Mouse (Mus musculus) neural tube, embryonic 12.5 days (tissue): Measurements from ENCODE around the gene Lrrtm4. TPM values are rescaled to one million over a fixed set of nuclear protein-coding genes. Genes with fewer than 3 reads are reported as not detected.

ENCODE experiments used
- ATAC-seq: fragments of 200-750 bp; cut with Nextera tagmentation; 2 replicates; pipeline ENCODE4 v1.8.0; 2017; ENCODE audit warnings: low read depth, mild to moderate bottlenecking, moderate TSS enrichment, moderate library complexity; ENCODE audit not compliant: low FRiP score
- H3K27ac ChIP-seq: fragments of 300-500 bp; sonication (generic); 2 replicates; pipeline ENCODE4 v1.5.1; 2016
- H3K27me3 ChIP-seq: fragments of 300-500 bp; sonication (generic); replicated peaks from 2 replicates; pipeline ENCODE4 v1.6.1; 2016; ENCODE audit warnings: mild to moderate bottlenecking
- H3K36me3 ChIP-seq: fragments of 300-500 bp; sonication (generic); 2 replicates; pipeline ENCODE4 v1.6.1; 2016; ENCODE audit warnings: mild to moderate bottlenecking
- H3K4me1 ChIP-seq: fragments of 300-500 bp; sonication (generic); 2 replicates; pipeline ENCODE4 v1.6.1; 2016
- H3K4me2 ChIP-seq: fragments of 300-500 bp; sonication (generic); replicated peaks from 2 replicates; pipeline ENCODE4 v1.6.1; 2016; ENCODE audit warnings: mild to moderate bottlenecking
- H3K4me3 ChIP-seq: fragments of 300-500 bp; sonication (generic); 2 replicates; pipeline ENCODE4 v1.5.1; 2016
- H3K9ac ChIP-seq: fragments of 300-500 bp; sonication (generic); 2 replicates; pipeline ENCODE4 v1.6.1; 2016; ENCODE audit warnings: mild to moderate bottlenecking
- H3K9me3 ChIP-seq: fragments of 300-500 bp; sonication (generic); 2 replicates; pipeline ENCODE4 v1.6.1; 2016; ENCODE audit warnings: mild to moderate bottlenecking
- WGBS: fragments of 180-500 bp; shearing (Covaris S2); methylation state at CpG from one replicate; pipeline ENCODE4 v1.1.7; 2016; 5-methylcytosine and 5-hydroxymethylcytosine counted together
- polyA plus RNA-seq: library from polyadenylated mRNA; unstranded; fragments of >200 nt; fragmentation: Nextera tagmentation; extraction: Ambion mirVana; gene quantifications from 2 replicates; pipeline ENCODE4 v1.2.1, GENCODE M21; 2016

Gene Lrrtm4
- polyA plus RNA-seq, 1 experiment from 2014 or later: 6.3 TPM

DNA sequence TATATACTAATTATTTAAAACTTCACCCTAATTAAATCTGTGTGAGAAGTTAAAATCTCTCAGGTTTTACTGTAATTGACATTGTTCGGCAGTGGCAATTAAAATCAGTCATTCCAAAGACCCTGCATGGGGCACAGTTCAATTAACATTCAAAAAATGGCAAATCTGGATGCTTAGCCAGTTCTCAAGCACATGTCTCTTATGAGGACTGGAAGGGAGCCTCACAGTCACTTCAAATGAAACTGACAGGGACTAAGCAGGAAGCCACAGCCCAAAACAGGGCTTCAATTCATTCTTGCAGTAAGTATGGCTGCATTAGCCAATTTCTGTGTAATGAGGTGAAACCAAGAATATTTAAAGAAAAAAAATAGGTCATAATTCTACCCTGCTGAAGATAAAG is 333.6 kb downstream of the Lrrtm4 start:
- H3K27ac ChIP-seq: no peak overlapping the region
- WGBS: 85% methylated on average over 1 of the region's 1 CpGs
- no peak overlapping the region for H3K4me2 ChIP-seq
- no peak overlapping the region for H3K9ac ChIP-seq
- H3K4me3 ChIP-seq: no peak overlapping the region
- no peaks in the 10 kb centered on the region for H3K36me3 ChIP-seq
- no peaks in the 10 kb centered on the region for H3K27me3 ChIP-seq
- no peaks in the 10 kb centered on the region for H3K9me3 ChIP-seq
- no peak for ATAC-seq
- no peaks in the 10 kb centered on the region for H3K4me1 ChIP-seq

- no peak overlapping the region for H3K4me3 ChIP-seq
- no peaks in the 10 kb centered on the region for H3K9me3 ChIP-seq
- 91% methylated on average over 1 of the region's 1 CpGs for WGBS
- H3K27me3 ChIP-seq: no peaks in the 10 kb centered on the region
- no peak overlapping the region for H3K27ac ChIP-seq
- H3K4me2 ChIP-seq: no peak overlapping the region
- ATAC-seq: no peak
- no peaks in the 10 kb centered on the region for H3K36me3 ChIP-seq
- no peaks in the 10 kb centered on the region for H3K4me1 ChIP-seq
- H3K9ac ChIP-seq: no peak overlapping the region
These were observed 338.4 kb downstream of the Lrrtm4 start for GRCm38 (mm10) chr6:80357092-80357491.

DNA sequence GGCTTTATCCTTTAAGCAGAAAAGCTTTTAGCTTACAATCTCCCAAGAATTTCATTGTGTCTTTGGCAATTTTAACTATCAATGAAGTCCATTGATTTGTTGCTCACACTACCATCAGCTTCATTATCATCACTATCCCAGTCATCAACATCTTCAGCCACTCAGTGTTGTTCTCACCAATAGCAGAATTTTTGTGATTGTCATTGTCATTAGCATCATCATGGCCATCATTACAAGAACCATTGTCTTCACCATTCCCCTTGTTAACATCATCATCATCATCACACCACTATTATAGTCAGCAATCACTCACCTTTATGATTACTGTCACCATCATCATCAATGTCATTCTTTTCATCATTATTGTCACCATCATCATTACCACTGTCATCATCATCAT is 344.9 kb downstream of the Lrrtm4 start:
- Histone ChIP-seq H3K9ac (no peak overlapping the region), H3K4me3 (no peak overlapping the region), H3K9me3 (no peaks in the 10 kb centered on the region), H3K4me1 (no peaks in the 10 kb centered on the region), H3K27ac (no peak overlapping the region), H3K36me3 (no peaks in the 10 kb centered on the region), H3K4me2 (no peak overlapping the region), H3K27me3 (no peaks in the 10 kb centered on the region)
- ATAC-seq: no peak

GRCm38 (mm10) chr6:80366532-80366931 is 347.9 kb downstream of the Lrrtm4 start:
- Histone ChIP-seq H3K4me1 (no peaks in the 10 kb centered on the region), H3K9ac (no peak overlapping the region), H3K27ac (no peak overlapping the region), H3K27me3 (no peaks in the 10 kb centered on the region), H3K9me3 (no peaks in the 10 kb centered on the region), H3K36me3 (no peaks in the 10 kb centered on the region), H3K4me2 (no peak overlapping the region), H3K4me3 (no peak overlapping the region)
- WGBS: 82% methylated on average over 4 of the region's 4 CpGs
- ATAC-seq: no peak

GRCm38 (mm10) chr6:80389571-80389970 is 370.9 kb downstream of the Lrrtm4 start:
- WGBS: 16% methylated on average over 4 of the region's 4 CpGs
- Histone ChIP-seq H3K27me3 (no peaks in the 10 kb centered on the region), H3K4me1 (no peaks in the 10 kb centered on the region), H3K36me3 (no peaks in the 10 kb centered on the region), H3K4me3 (no peak overlapping the region), H3K9me3 (no peaks in the 10 kb centered on the region), H3K4me2 (no peak overlapping the region), H3K27ac (no peak overlapping the region), H3K9ac (no peak overlapping the region)
- 0 out of 2 replicates have a peak, but pooled peaks have one; percentile 33 for ATAC-seq

- Histone ChIP-seq H3K9me3 (no peaks in the 10 kb centered on the region), H3K4me2 (no peak overlapping the region), H3K36me3 (no peaks in the 10 kb centered on the region), H3K9ac (no peak overlapping the region), H3K27ac (no peak overlapping the region), H3K27me3 (no peaks in the 10 kb centered on the region), H3K4me1 (no peaks in the 10 kb centered on the region), H3K4me3 (no peak overlapping the region)
- no peak for ATAC-seq
- WGBS: 83% methylated on average over 1 of the region's 1 CpGs
These were observed 388.1 kb downstream of the Lrrtm4 start for GRCm38 (mm10) chr6:80406757-80407156.

GRCm38 (mm10) chr6:80440135-80440534 is 421.5 kb downstream of the Lrrtm4 start:
- Histone ChIP-seq H3K27ac (no peak overlapping the region), H3K9ac (no peak overlapping the region), H3K4me3 (no peak overlapping the region), H3K36me3 (no peaks in the 10 kb centered on the region), H3K4me2 (no peak overlapping the region), H3K9me3 (no peaks in the 10 kb centered on the region), H3K4me1 (no peaks in the 10 kb centered on the region), H3K27me3 (no peaks in the 10 kb centered on the region)
- no peak for ATAC-seq

- H3K4me3 ChIP-seq: no peak overlapping the region
- no peak overlapping the region for H3K27ac ChIP-seq
- no peaks in the 10 kb centered on the region for H3K9me3 ChIP-seq
- no peaks in the 10 kb centered on the region for H3K4me1 ChIP-seq
- ATAC-seq: no peak
- H3K27me3 ChIP-seq: no peaks in the 10 kb centered on the region
- H3K36me3 ChIP-seq: no peaks in the 10 kb centered on the region
- H3K9ac ChIP-seq: no peak overlapping the region
- 84% methylated on average over 4 of the region's 4 CpGs for WGBS
- H3K4me2 ChIP-seq: no peak overlapping the region
These were observed 451.9 kb downstream of the Lrrtm4 start for GRCm38 (mm10) chr6:80470546-80470945.

- no peaks in the 10 kb centered on the region for H3K4me1 ChIP-seq
- H3K9me3 ChIP-seq: no peaks in the 10 kb centered on the region
- H3K27ac ChIP-seq: no peak overlapping the region
- H3K4me3 ChIP-seq: no peak overlapping the region
- H3K27me3 ChIP-seq: no peaks in the 10 kb centered on the region
- no peak overlapping the region for H3K4me2 ChIP-seq
- ATAC-seq: no peak
- no peak overlapping the region for H3K9ac ChIP-seq
- 84% methylated on average over 3 of the region's 3 CpGs for WGBS
- no peaks in the 10 kb centered on the region for H3K36me3 ChIP-seq
These were observed 457.5 kb downstream of the Lrrtm4 start for GRCm38 (mm10) chr6:80476153-80476552.

- H3K4me3 ChIP-seq: no peak overlapping the region
- H3K4me1 ChIP-seq: no peaks in the 10 kb centered on the region
- no peak overlapping the region for H3K4me2 ChIP-seq
- ATAC-seq: no peak
- H3K27ac ChIP-seq: no peak overlapping the region
- no peaks in the 10 kb centered on the region for H3K36me3 ChIP-seq
- 4% methylated on average over 1 of the region's 1 CpGs for WGBS
- H3K9ac ChIP-seq: no peak overlapping the region
- no peaks in the 10 kb centered on the region for H3K27me3 ChIP-seq
- no peaks in the 10 kb centered on the region for H3K9me3 ChIP-seq
These were observed 526.3 kb downstream of the Lrrtm4 start for GRCm38 (mm10) chr6:80545017-80545416.

DNA sequence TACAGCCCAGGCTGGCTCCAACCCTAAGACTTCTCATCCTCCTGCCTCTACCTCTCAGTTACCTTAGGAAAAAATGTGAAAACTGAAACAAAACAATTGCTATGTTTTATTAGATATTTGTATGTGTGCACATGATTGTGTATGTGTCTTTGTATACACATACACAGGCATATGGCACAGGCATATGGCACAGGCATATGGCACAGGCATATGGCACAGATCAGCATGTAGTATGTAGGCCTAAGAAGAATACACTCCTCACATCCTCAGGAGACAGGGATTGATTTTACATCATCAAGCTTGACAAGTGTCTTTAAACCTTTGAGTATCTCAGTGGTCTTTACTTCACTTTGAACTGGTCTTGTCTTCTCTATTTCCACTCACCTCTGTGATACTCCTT is 531.2 kb downstream of the Lrrtm4 start:
- Histone ChIP-seq H3K36me3 (no peaks in the 10 kb centered on the region), H3K27me3 (no peaks in the 10 kb centered on the region), H3K4me2 (no peak overlapping the region), H3K27ac (no peak overlapping the region), H3K4me1 (no peaks in the 10 kb centered on the region), H3K4me3 (no peak overlapping the region), H3K9ac (no peak overlapping the region), H3K9me3 (no peaks in the 10 kb centered on the region)
- ATAC-seq: no peak

GRCm38 (mm10) chr6:80553398-80553797 is 534.7 kb downstream of the Lrrtm4 start:
- no peaks in the 10 kb centered on the region for H3K4me1 ChIP-seq
- no peak for ATAC-seq
- no peak overlapping the region for H3K4me3 ChIP-seq
- H3K4me2 ChIP-seq: no peak overlapping the region
- H3K9me3 ChIP-seq: no peaks in the 10 kb centered on the region
- WGBS: 99% methylated on average over 2 of the region's 2 CpGs
- H3K27ac ChIP-seq: no peak overlapping the region
- no peaks in the 10 kb centered on the region for H3K27me3 ChIP-seq
- no peaks in the 10 kb centered on the region for H3K36me3 ChIP-seq
- no peak overlapping the region for H3K9ac ChIP-seq

- H3K4me3 ChIP-seq: no peak overlapping the region
- H3K36me3 ChIP-seq: no peaks in the 10 kb centered on the region
- H3K4me1 ChIP-seq: no peaks in the 10 kb centered on the region
- H3K4me2 ChIP-seq: no peak overlapping the region
- no peaks in the 10 kb centered on the region for H3K27me3 ChIP-seq
- no peaks in the 10 kb centered on the region for H3K9me3 ChIP-seq
- no peak for ATAC-seq
- H3K9ac ChIP-seq: no peak overlapping the region
- no peak overlapping the region for H3K27ac ChIP-seq
These were observed 536.3 kb downstream of the Lrrtm4 start for GRCm38 (mm10) chr6:80554991-80555390.

DNA sequence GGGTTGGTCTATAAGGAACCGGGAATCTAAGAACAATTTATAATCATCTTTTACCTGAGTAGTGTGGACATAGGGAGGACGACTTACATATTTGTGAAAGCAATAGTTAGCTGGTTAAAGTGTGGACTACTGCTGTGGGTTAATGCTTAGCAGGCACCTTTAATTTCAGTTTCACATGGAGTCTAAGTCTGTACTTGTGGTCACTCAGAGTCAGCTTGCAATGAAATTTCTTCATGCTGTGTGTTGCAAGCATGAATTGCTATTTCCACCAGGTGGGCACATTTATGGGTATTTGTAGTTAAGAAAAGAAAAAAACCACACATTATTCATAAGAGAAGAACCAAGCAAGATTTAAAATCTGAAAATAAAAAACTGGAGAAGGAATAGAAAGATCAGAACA is 558.5 kb downstream of the Lrrtm4 start:
- H3K4me2 ChIP-seq: no peak overlapping the region
- WGBS: 87% methylated on average over 2 of the region's 2 CpGs
- no peaks in the 10 kb centered on the region for H3K36me3 ChIP-seq
- H3K9me3 ChIP-seq: no peaks in the 10 kb centered on the region
- no peak for ATAC-seq
- H3K4me3 ChIP-seq: no peak overlapping the region
- no peaks in the 10 kb centered on the region for H3K4me1 ChIP-seq
- no peak overlapping the region for H3K9ac ChIP-seq
- no peaks in the 10 kb centered on the region for H3K27me3 ChIP-seq
- no peak overlapping the region for H3K27ac ChIP-seq
